Mouse (Mus musculus) thymus, postnatal 10 days (tissue): ENCODE results near the gene Dscam.

Experiments used
- DNase-seq, 2 experiments: peaks; one replicate each; pipeline ENCODE4 v3.0.0; 2021; ENCODE audit warnings: low spot score in 2 of 2

The Dscam gene

GRCm38 (mm10) chr16:96655548-96655947 lies 515.0 kb downstream of the Dscam start:
- no peak for DNase-seq

- no peak for DNase-seq
Observed at GRCm38 (mm10) chr16:96654054-96654453, 516.5 kb downstream of the Dscam start.

GRCm38 (mm10) chr16:96651444-96651843 lies 519.1 kb downstream of the Dscam start:
- no peak for DNase-seq

DNA sequence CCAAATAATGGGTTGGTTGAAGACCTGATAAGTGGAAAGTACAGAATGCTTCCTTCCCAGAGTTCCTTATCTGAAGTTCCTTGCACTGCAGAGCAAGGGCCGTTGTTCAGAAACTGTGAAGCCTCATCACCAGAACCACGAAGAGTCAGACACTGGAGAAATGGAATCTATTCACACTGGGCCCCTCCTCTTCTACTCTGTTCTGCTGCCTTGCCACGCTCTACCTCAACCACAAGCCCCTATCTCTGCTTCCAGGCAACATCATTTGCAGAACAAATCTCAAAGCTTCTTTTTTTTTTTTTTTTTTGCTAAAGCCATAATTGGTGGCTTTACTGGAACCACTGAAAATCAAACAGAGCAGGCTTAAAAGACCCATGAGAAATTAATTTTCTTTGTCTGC lies 530.5 kb downstream of the Dscam start:
- DNase-seq, result no peak

DNA sequence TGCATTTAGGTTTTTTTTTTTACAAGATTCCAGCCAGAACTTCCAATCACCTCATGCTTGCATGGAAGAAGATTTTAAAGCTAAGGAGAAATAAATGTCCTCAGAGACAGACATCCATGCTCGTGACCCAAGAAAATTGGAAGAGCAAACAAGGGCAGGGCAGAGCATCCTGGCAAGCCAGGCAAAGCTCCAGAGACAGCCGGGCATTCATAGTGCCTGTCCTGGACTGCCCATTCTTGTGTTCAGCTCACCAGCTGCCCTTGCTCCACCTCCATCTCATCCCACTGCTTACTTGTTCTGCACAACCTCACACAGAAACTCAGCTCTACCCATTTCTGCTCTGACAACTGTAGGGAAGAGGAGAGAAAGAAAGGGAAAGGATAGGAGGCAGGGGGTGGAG lies 534.6 kb downstream of the Dscam start:
- no peak for DNase-seq

DNA sequence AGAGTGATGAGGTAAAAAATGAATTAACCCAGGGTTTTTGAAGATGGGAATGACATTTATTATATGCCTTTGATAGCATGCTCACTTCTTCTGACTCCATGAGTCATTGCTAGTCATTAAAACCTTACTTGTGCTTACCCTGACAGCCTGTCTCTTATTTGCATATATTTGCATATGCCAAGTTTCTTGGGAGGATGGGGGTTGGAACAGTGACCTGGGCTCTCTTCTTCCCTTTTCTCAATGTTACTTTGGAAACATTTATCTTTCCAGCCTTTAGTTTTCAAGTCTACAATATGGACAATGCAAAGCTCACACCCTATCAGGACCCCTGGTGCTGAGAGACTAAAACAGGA lies 535.8 kb downstream of the Dscam start:
- DNase-seq, result no peak

- no peak for DNase-seq
Observed at GRCm38 (mm10) chr16:96634097-96634790, 536.3 kb downstream of the Dscam start.

DNA sequence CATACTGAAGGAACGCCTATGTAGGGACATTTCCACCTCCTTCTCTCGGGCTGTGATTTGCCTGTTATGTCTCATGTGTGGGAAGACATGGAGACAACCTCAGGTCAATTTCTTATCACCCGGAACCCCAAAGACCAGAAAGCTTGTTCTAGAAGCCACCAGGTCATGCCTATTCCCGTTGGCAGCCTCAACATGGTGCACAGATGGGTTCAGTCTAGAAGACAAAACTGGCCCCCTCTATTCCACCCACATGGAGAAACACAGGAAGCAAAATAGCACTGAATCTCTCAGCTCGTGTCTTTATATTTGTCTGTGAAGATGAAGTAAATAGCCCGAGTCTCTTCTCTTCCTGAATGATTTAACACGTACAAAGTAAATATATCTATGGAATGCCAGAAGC lies 540.3 kb downstream of the Dscam start:
- no peak for DNase-seq

DNA sequence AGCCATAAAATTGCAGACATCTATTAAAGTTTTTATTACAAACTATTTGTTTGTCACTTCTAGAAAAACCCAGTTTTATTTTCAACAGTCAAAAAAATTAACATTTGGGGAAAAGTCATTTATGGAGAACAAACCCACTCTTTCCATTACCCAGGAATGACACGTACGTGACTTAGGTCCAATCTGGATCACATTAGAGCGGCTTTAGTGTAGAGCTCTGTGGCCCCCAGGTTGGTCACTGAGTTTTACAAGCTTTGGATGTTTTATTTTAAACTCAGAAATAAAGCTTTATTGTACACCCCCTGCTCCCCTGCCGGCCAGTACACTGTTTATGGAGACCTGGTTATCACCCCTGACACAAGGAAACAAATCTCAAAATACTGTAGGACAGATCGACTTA lies 540.9 kb downstream of the Dscam start:
- DNase-seq, result no peak

DNA sequence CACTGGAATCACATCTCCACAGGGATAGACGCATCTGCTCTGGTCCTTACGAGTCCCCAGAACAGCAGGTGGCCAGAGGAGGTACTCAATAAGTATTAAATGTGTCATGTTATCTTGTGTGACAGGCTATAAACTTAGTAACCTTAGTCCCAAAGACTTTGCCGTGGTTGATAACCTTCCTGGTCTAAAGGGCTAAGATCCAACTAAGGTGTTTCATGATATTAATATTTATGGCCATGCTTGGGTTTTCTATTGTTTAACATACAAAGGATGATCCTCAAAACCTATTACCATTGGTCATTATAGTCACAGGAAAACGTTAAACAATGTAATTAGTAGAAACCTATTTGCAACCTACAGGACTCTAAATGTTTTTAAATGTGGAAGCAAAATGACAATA lies 545.1 kb downstream of the Dscam start:
- DNase-seq, result no peak

GRCm38 (mm10) chr16:96624570-96625411 lies 545.8 kb downstream of the Dscam start:
- DNase-seq, result no peak

GRCm38 (mm10) chr16:96620861-96621260 lies 549.7 kb downstream of the Dscam start:
- DNase-seq, result no peak

GRCm38 (mm10) chr16:96620402-96620801 lies 550.1 kb downstream of the Dscam start:
- DNase-seq, result no peak

- no peak for DNase-seq
Observed at GRCm38 (mm10) chr16:96617772-96618171, 552.8 kb downstream of the Dscam start.

- DNase-seq, result no peak
Observed at GRCm38 (mm10) chr16:96613275-96613674, 557.3 kb downstream of the Dscam start.

GRCm38 (mm10) chr16:96610806-96611205 lies 559.7 kb downstream of the Dscam start:
- DNase-seq, result no peak

DNA sequence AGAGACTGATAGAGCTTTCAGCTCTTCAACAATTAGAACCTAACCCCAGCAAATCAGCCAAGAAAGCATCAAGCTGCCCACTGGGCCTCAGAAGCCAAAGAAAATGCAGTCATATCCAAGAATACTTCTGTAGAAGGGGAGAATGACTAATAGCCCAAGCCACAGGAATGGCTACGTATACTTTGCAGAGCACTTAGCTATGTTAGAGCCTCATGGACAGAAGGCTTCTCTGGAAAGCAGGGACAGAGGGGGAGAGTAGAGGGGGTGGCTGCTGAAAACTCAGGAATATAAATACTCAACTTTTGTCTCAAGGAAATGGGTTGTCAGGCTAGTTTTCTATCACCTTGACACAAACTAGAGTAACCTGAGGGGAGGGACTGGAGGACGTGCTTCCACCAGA lies 568.3 kb downstream of the Dscam start:
- DNase-seq, result no peak

- DNase-seq, result no peak
Observed at GRCm38 (mm10) chr16:96600791-96601190, 569.8 kb downstream of the Dscam start.

GRCm38 (mm10) chr16:96599401-96600060 lies 571.0 kb downstream of the Dscam start:
- DNase-seq, result no peak

DNA sequence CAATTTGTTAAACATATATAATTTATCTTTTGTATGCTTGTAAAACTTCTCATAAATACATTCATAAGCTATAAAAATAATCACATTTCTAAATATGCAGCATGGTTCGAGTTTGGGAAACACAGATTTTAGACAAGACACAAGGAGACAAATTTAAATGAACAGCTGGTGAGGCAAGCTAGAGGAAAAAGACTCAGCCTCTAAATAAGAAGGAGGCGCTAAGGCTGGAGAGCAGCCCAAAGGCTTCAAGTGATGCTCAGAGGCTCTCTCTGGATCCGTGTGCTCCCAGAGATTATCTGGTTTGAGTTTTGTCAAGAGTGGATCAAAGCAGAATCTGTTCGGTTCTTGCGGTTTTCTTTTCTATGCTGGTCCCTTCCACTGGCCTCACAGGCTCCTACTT lies 594.7 kb downstream of the Dscam start:
- DNase-seq, result no peak

GRCm38 (mm10) chr16:96567428-96567827 lies 603.1 kb downstream of the Dscam start:
- DNase-seq, result no peak

GRCm38 (mm10) chr16:96563350-96564257 lies 606.9 kb downstream of the Dscam start:
- DNase-seq, result no peak
